Mouse (Mus musculus) bone marrow, adult 2 months (tissue): Measurements from ENCODE around the gene Gmds. TPM values are rescaled to one million over a fixed set of nuclear protein-coding genes. Genes with fewer than 3 reads are reported as not detected.

Experiments
- H3K27ac ChIP-seq: fragments of 200-500 bp; 2 replicates; pipeline ENCODE4 v1.5.1; 2012; ENCODE audit warnings: low read depth, mild to moderate bottlenecking, control low read depth, inconsistent platforms, low read length; ENCODE audit not compliant: control insufficient read depth, poor library complexity, insufficient read depth
- H3K4me1 ChIP-seq: fragments of 200-500 bp; 2 replicates; pipeline ENCODE4 v1.6.1; 2011; ENCODE audit warnings: low read length; ENCODE audit not compliant: control insufficient read depth, insufficient read depth
- H3K4me3 ChIP-seq: fragments of 200-500 bp; replicated peaks from 2 replicates; pipeline ENCODE3; 2011; ENCODE audit warnings: mild to moderate bottlenecking, low read depth, low read length, control low read depth; ENCODE audit not compliant: control insufficient read depth
- CTCF ChIP-seq: fragments of 200-500 bp; IDR thresholded peaks from 2 replicates; pipeline ENCODE4 v1.5.1; 2011; ENCODE audit warnings: low read length, control low read depth; ENCODE audit not compliant: control insufficient read depth, insufficient read depth
- POLR2A ChIP-seq: fragments of 200-500 bp; IDR thresholded peaks from 2 replicates; pipeline ENCODE4 v1.6.1; 2011; ENCODE audit warnings: low read depth, mild to moderate bottlenecking, control low read depth, low read length, borderline replicate concordance; ENCODE audit not compliant: control insufficient read depth
- WGBS: fragments of 180-500 bp; shearing (Covaris S2); methylation state at CpG from one replicate; pipeline ENCODE4 v1.1.7; 2018; 5-methylcytosine and 5-hydroxymethylcytosine counted together
- polyA plus RNA-seq: library from polyadenylated mRNA; stranded (reverse); fragments of >200 nt; gene quantifications from 2 replicates; pipeline ENCODE4 v1.2.4, GENCODE M21; 2011; ENCODE audit warnings: low replicate concordance; ENCODE audit not compliant: missing spikeins, insufficient read depth, insufficient read length

Gene Gmds
- polyA plus RNA-seq, 1 experiment: 4.8 TPM

DNA sequence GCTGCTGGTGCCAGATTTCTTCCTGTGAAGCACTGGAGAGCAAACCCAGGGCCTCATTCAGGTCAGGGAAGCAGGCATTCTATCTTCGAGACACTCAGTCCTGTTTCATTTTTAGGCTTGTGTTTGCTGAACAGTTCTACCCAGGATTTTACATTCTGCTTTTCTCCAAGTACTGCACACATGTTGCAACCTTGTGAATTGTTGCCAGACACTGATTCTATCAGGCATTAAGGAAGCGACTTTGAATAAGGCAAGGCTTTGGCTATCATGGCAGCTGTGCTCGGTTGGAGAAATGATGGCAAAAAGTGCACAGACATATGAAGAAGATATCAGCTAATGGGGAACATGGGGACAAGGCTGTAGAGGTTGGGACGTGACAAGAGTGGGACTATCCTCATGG, 510.1 kb downstream of the Gmds start:
- 83% methylated on average over 4 of the region's 4 CpGs for WGBS
- H3K4me1 ChIP-seq: no peaks in the 10 kb centered on the region; the same call in 1 of the 2 replicates
- H3K4me3 ChIP-seq: no peak overlapping the region
- no peak overlapping the region for H3K27ac ChIP-seq
- TF ChIP-seq POLR2A (no peak), CTCF (no peak)

DNA sequence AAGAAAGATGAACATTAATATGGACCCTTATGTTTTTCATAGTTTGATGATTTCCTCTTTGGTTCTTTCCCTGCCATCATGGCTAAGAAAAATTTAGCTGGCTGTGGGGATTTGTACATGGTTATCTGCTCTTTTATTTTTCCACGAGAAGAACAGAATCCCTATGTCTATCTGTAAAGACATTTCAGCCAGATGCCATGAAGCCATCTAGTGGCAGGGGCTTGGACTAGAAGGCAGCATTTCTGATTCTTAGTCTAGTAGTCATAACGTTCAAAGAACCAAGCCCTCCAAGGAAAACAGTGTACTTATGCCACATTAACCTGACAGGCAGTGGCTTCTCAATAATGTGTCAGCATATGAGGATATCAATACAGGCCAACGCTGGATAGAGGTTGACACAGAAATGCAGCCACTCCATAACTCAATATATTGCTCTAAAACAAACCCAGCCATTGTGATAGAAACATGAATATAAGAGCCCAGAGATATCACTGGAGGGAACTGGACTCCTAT, 510.7 kb downstream of the Gmds start:
- WGBS: 63% methylated on average over 3 of the region's 3 CpGs
- Histone ChIP-seq H3K27ac (no peak overlapping the region), H3K4me1 (no peaks in the 10 kb centered on the region; the same call in 1 of the 2 replicates), H3K4me3 (no peak overlapping the region)
- TF ChIP-seq POLR2A: no peak
- no peak for TF ChIP-seq CTCF

DNA sequence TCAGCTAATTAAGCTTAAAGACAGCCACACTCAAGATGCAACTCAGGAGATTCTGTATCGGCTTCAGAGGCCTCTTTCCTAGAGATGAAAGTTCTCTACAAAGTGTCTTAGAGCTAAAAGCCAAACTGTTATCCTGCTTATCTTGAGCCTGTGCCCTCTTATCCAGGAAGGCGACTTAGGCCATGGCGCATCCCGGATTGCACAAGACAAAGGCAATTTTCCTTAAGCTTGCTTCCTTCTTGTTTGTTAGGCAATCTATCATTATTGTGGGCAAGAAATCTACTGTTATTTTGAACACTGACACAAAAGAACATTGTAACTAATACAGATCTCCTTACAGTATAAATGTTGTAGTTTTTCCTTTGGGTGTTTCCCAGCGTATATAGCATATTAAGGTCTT, 511.4 kb downstream of the Gmds start:
- 79% methylated on average over 5 of the region's 5 CpGs for WGBS
- TF ChIP-seq CTCF: no peak
- no peak for TF ChIP-seq POLR2A
- no peak overlapping the region for H3K4me3 ChIP-seq
- H3K27ac ChIP-seq: no peak overlapping the region
- H3K4me1 ChIP-seq: no peaks in the 10 kb centered on the region; the same call in 1 of the 2 replicates

DNA sequence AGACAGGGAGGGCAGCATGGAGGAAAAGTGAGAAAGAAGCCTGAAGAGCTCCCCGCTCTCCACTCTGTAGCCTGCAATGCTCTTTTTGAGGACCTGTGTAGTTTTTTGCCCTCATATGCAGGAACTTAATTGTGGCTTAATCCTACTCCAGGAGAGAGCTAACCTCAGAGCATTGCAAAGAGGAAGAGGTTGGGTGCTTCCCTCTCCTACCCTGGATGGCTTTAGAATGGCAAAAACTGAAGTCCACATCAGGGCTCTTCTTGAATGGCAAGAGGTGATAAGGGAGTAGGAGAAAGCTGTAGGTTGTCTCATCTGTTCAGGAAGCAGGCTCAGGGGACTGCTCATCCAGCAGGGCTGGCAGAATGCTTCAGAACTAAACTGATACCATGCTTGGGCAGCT, 513.4 kb downstream of the Gmds start:
- no peak overlapping the region for H3K4me3 ChIP-seq
- no peaks in the 10 kb centered on the region; the same call in 1 of the 2 replicates for H3K4me1 ChIP-seq
- H3K27ac ChIP-seq: no peak overlapping the region
- TF ChIP-seq CTCF: no peak
- TF ChIP-seq POLR2A: no peak
- 84% methylated on average over 1 of the region's 1 CpGs for WGBS

DNA sequence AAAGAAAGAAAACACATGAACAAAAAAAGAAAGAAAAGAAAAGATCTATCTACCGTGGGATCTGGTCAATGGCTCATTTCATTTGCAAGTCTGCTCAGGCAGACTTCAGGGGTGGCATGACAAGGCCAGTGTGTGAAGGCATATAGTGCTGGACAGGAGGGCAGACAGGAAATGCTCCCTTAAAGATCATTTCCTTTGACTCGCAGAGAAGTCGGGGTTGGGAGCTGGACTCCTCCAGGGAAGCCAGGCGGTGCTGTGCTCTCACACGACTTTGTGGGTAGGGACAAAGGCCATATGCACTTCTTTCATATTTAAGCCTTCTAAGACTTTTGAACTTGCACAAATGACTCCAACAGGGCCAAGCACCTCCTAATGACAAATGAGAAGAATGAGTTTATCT, 515.2 kb downstream of the Gmds start:
- WGBS: 60% methylated on average over 5 of the region's 5 CpGs
- no peak for TF ChIP-seq POLR2A
- TF ChIP-seq CTCF: no peak
- no peaks in the 10 kb centered on the region; the same call in 1 of the 2 replicates for H3K4me1 ChIP-seq
- no peak overlapping the region for H3K4me3 ChIP-seq
- no peak overlapping the region for H3K27ac ChIP-seq

DNA sequence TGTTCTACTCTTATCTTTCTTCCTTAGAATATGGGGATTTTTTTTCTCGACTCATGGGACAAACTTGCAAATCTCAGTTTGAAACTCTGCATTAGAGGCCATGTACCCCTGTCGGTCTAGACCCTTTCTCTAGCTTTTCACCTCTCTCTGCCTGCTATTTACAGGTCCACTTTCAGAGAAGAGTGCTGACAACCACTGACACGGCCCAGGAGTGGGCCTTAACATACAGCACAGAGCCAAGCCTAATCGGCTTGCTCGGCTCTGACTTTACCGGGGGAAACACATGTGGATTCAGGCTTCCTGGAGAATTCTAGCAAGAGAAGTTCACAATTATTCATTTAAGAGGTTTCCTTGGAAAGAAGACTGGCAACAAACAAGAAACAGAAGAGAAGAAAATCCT, 517.5 kb downstream of the Gmds start:
- no peak overlapping the region for H3K4me3 ChIP-seq
- TF ChIP-seq CTCF (no peak), POLR2A (no peak)
- WGBS: 41% methylated on average over 6 of the region's 6 CpGs
- no peaks in the 10 kb centered on the region; the same call in 1 of the 2 replicates for H3K4me1 ChIP-seq
- H3K27ac ChIP-seq: no peak overlapping the region

DNA sequence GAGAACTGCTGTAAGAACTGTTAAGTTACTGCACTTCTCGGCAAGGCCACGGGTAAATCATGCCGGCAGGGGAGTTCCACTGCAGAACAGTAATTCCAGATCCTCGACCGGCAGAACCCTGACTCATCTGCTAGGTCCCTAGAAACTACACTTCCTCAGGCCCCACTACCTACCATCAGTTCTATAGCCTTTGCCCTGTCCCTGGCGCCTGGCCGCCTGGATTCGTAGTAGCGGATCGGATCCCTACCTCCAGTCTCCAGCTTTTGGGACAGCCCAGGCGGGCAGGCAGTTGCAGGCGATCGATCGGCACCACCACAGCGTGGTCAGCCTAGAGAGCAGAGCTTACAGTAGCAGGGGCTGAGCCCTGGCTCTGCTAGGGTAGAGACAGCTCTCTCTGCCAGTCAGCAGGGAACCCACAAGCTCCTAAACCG, 517.9 kb downstream of the Gmds start:
- TF ChIP-seq CTCF: no peak
- TF ChIP-seq POLR2A: no peak
- 17% methylated on average over 16 of the region's 16 CpGs for WGBS
- H3K27ac ChIP-seq: no peak overlapping the region
- no peaks in the 10 kb centered on the region; the same call in 1 of the 2 replicates for H3K4me1 ChIP-seq
- H3K4me3 ChIP-seq: no peak overlapping the region

DNA sequence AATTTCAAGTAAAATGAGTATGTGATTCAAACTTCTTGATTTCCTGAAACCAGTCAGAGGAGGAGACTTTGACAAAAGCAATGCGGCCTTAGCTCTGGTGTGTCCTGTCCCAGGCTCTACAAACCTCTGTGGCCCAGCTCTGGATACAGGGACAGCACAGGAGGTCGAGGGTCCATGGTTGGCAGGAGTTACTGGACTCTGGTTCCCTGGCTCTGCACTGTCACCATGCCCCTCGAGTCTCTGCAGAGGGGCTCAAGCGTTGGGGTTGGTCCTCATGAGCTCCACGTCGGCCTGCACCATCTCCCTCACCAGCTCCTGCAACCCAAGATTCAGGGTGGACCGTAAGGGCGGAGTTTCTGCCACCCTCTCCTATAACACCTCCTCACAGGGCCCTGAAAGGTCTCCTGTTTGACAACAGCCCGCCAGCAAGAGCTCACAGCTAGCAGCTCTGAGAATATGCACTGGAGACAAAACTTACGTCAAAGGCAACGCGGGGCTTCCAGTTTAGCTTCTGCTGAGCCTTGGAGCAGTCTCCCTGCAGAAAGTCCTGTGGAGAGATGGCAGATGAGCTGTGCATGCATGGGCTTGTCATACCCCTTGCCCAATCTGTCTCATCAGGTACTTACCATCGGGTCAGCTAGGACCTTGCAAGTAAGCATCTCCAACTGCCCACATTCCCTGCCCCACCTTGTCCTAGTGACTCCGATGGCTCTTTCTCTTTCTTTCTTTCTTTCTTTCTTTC, 518.7 kb downstream of the Gmds start:
- H3K4me3 ChIP-seq: no peak overlapping the region
- H3K4me1 ChIP-seq: no peaks in the 10 kb centered on the region
- WGBS: 83% methylated on average over 14 of the region's 14 CpGs
- no peak overlapping the region for H3K27ac ChIP-seq
- TF ChIP-seq CTCF (no peak), POLR2A (no peak)
